Mouse (Mus musculus): ENCODE data around the gene Trim11. TPM values are rescaled to one million over a fixed set of nuclear protein-coding genes. Genes with fewer than 3 reads are reported as not detected.
A peak's percentile ranks its signal among the peaks of the same experiment; 100 is the strongest.

The Trim11 gene
- total RNA-seq, 1 experiment = 29.6 TPM

- DNase-seq (ENCODE audit: low read depth, low spot score) = no peak
- peaks cover 28% of the 10 kb centered on the region for H3K36me3 ChIP-seq (ENCODE audit: control insufficient read depth, insufficient read depth, low read length, poor library complexity, severe bottlenecking)
- H3K9me3 ChIP-seq (ENCODE audit: control insufficient read depth, insufficient read depth, low read depth, low read length) = no peaks in the 10 kb centered on the region
- peak overlapping the region; percentile 75; the same call in 1 of the 2 replicates for H3K9ac ChIP-seq (ENCODE audit: insufficient read depth, low read depth, low read length, poor library complexity, severe bottlenecking)
- H3K4me3 ChIP-seq (ENCODE audit: insufficient read depth in 1 of 2, low read depth in 1 of 2, low read length in 2 of 2, poor library complexity in 1 of 2, severe bottlenecking in 1 of 2) = peak overlapping the region; percentile 81 to 95; a peak in 2 of 4 replicates
- no peak overlapping the region for H3K27ac ChIP-seq (ENCODE audit: insufficient read depth, low read depth, low read length, poor library complexity, severe bottlenecking)
- H3K4me1 ChIP-seq (ENCODE audit: control insufficient read depth in 2 of 2, insufficient read depth in 2 of 2, low read length in 2 of 2, poor library complexity in 1 of 2) = peaks cover 3 to 13% of the 10 kb centered on the region in 2 experiments; a peak in 3 of 4 replicates
- in situ Hi-C loops (cut with MboI; ENCODE audit: low sequenced_read_pairs in 2 of 2, unreplicated experiment in 2 of 2) = no loop called here
- TF ChIP-seq MAFK (IDR thresholded peaks at IDR 0.05; ENCODE audit: insufficient read depth, low read depth, low read length) = no peak
- no peak for TF ChIP-seq HCFC1 (IDR thresholded peaks at IDR 0.05; ENCODE audit: borderline replicate concordance, insufficient read depth, low read length)
- TF ChIP-seq CHD2 (IDR thresholded peaks at IDR 0.05; ENCODE audit: low read depth, low read length) = no peak
- no peak for TF ChIP-seq ZC3H11A (IDR thresholded peaks at IDR 0.05; ENCODE audit: borderline replicate concordance, low read depth, low read length)
- TF ChIP-seq ZNF384 (IDR thresholded peaks at IDR 0.05; ENCODE audit: low read depth, low read length) = no peak
Measured at GRCm38 (mm10) chr11:58980381-58980990, 2.6 kb downstream of the Trim11 start.

GRCm38 (mm10) chr11:58981541-58982447 lies 3.9 kb downstream of the Trim11 start:
- no peak overlapping the region for H3K27ac ChIP-seq (ENCODE audit: insufficient read depth, low read depth, low read length, poor library complexity, severe bottlenecking)
- no peak overlapping the region for H3K4me3 ChIP-seq (ENCODE audit: insufficient read depth in 1 of 2, low read depth in 1 of 2, low read length in 2 of 2, poor library complexity in 1 of 2, severe bottlenecking in 1 of 2)
- no peak overlapping the region for H3K9ac ChIP-seq (ENCODE audit: insufficient read depth, low read depth, low read length, poor library complexity, severe bottlenecking)
- peaks cover 3 to 13% of the 10 kb centered on the region in 2 experiments; a peak in 3 of 4 replicates for H3K4me1 ChIP-seq (ENCODE audit: control insufficient read depth in 2 of 2, insufficient read depth in 2 of 2, low read length in 2 of 2, poor library complexity in 1 of 2)
- peaks cover 37% of the 10 kb centered on the region for H3K36me3 ChIP-seq (ENCODE audit: control insufficient read depth, insufficient read depth, low read length, poor library complexity, severe bottlenecking)
- DNase-seq (ENCODE audit: low read depth, low spot score) = no peak
- in situ Hi-C loops (cut with MboI; ENCODE audit: low sequenced_read_pairs in 2 of 2, unreplicated experiment in 2 of 2) = no loop called here
- TF ChIP-seq ZC3H11A (IDR thresholded peaks at IDR 0.05; ENCODE audit: borderline replicate concordance, low read depth, low read length) (no peak), ZNF384 (IDR thresholded peaks at IDR 0.05; ENCODE audit: low read depth, low read length) (no peak), HCFC1 (IDR thresholded peaks at IDR 0.05; ENCODE audit: borderline replicate concordance, insufficient read depth, low read length) (no peak), MAFK (IDR thresholded peaks at IDR 0.05; ENCODE audit: insufficient read depth, low read depth, low read length) (no peak), CHD2 (IDR thresholded peaks at IDR 0.05; ENCODE audit: low read depth, low read length) (no peak)
- no peaks in the 10 kb centered on the region for H3K9me3 ChIP-seq (ENCODE audit: control insufficient read depth, insufficient read depth, low read depth, low read length)

GRCm38 (mm10) chr11:58982471-58983097 lies 4.7 kb downstream of the Trim11 start:
- no peak for DNase-seq (ENCODE audit: low read depth, low spot score)
- TF ChIP-seq HCFC1 (IDR thresholded peaks at IDR 0.05; ENCODE audit: borderline replicate concordance, insufficient read depth, low read length) = no peak
- TF ChIP-seq ZNF384 (IDR thresholded peaks at IDR 0.05; ENCODE audit: low read depth, low read length) = no peak
- TF ChIP-seq ZC3H11A (IDR thresholded peaks at IDR 0.05; ENCODE audit: borderline replicate concordance, low read depth, low read length) = no peak
- no peak for TF ChIP-seq MAFK (IDR thresholded peaks at IDR 0.05; ENCODE audit: insufficient read depth, low read depth, low read length)
- no peak for TF ChIP-seq CHD2 (IDR thresholded peaks at IDR 0.05; ENCODE audit: low read depth, low read length)

GRCm38 (mm10) chr11:58983691-58984341 lies 5.9 kb downstream of the Trim11 start:
- no peak overlapping the region for H3K27ac ChIP-seq (ENCODE audit: insufficient read depth, low read depth, low read length, poor library complexity, severe bottlenecking)
- peaks cover 49% of the 10 kb centered on the region for H3K36me3 ChIP-seq (ENCODE audit: control insufficient read depth, insufficient read depth, low read length, poor library complexity, severe bottlenecking)
- TF ChIP-seq CHD2 (IDR thresholded peaks at IDR 0.05; ENCODE audit: low read depth, low read length) (no peak), ZNF384 (IDR thresholded peaks at IDR 0.05; ENCODE audit: low read depth, low read length) (no peak), ZC3H11A (IDR thresholded peaks at IDR 0.05; ENCODE audit: borderline replicate concordance, low read depth, low read length) (no peak), HCFC1 (IDR thresholded peaks at IDR 0.05; ENCODE audit: borderline replicate concordance, insufficient read depth, low read length) (no peak), MAFK (IDR thresholded peaks at IDR 0.05; ENCODE audit: insufficient read depth, low read depth, low read length) (no peak)
- no peaks in the 10 kb centered on the region for H3K9me3 ChIP-seq (ENCODE audit: control insufficient read depth, insufficient read depth, low read depth, low read length)
- no peak overlapping the region for H3K9ac ChIP-seq (ENCODE audit: insufficient read depth, low read depth, low read length, poor library complexity, severe bottlenecking)
- H3K4me1 ChIP-seq (ENCODE audit: control insufficient read depth in 2 of 2, insufficient read depth in 2 of 2, low read length in 2 of 2, poor library complexity in 1 of 2) = peaks cover 3 to 16% of the 10 kb centered on the region in 2 experiments; a peak in 3 of 4 replicates
- no peak for DNase-seq (ENCODE audit: low read depth, low spot score)
- no peak overlapping the region for H3K4me3 ChIP-seq (ENCODE audit: insufficient read depth in 1 of 2, low read depth in 1 of 2, low read length in 2 of 2, poor library complexity in 1 of 2, severe bottlenecking in 1 of 2)
- in situ Hi-C loops (cut with MboI; ENCODE audit: low sequenced_read_pairs in 2 of 2, unreplicated experiment in 2 of 2) = no loop called here

More at GRCm38 (mm10) chr11:58982471-58983097, 4.7 kb downstream of the Trim11 start:
- Histone ChIP-seq H3K4me1 (ENCODE audit: control insufficient read depth in 2 of 2, insufficient read depth in 2 of 2, low read length in 2 of 2, poor library complexity in 1 of 2) (peaks cover 3 to 16% of the 10 kb centered on the region in 2 experiments; a peak in 3 of 4 replicates), H3K27ac (ENCODE audit: insufficient read depth, low read depth, low read length, poor library complexity, severe bottlenecking) (no peak overlapping the region), H3K9ac (ENCODE audit: insufficient read depth, low read depth, low read length, poor library complexity, severe bottlenecking) (no peak overlapping the region), H3K4me3 (ENCODE audit: insufficient read depth in 1 of 2, low read depth in 1 of 2, low read length in 2 of 2, poor library complexity in 1 of 2, severe bottlenecking in 1 of 2) (no peak overlapping the region), H3K9me3 (ENCODE audit: control insufficient read depth, insufficient read depth, low read depth, low read length) (no peaks in the 10 kb centered on the region), H3K36me3 (ENCODE audit: control insufficient read depth, insufficient read depth, low read length, poor library complexity, severe bottlenecking) (peaks cover 42% of the 10 kb centered on the region)
- in situ Hi-C loops (cut with MboI; ENCODE audit: low sequenced_read_pairs in 2 of 2, unreplicated experiment in 2 of 2) = no loop called here

All from ES-E14 (cell line).